Mouse (Mus musculus) neural tube, embryonic 15.5 days (tissue): ENCODE results near the gene Gldc. TPM values are rescaled to one million over a fixed set of nuclear protein-coding genes. Genes with fewer than 3 reads are reported as not detected.

Experiments used
- ATAC-seq: fragments of 200-750 bp; cut with Nextera tagmentation; 2 replicates; pipeline ENCODE4 v1.8.0; 2017; ENCODE audit warnings: mild to moderate bottlenecking, moderate TSS enrichment, moderate library complexity; ENCODE audit not compliant: low FRiP score
- H3K27ac ChIP-seq: fragments of 300-500 bp; sonication (generic); replicated peaks from 2 replicates; pipeline ENCODE4 v1.5.1; 2015; ENCODE audit warnings: mild to moderate bottlenecking, inconsistent platforms
- H3K27me3 ChIP-seq: fragments of 300-500 bp; sonication (generic); replicated peaks from 2 replicates; pipeline ENCODE4 v1.6.1; 2015; ENCODE audit warnings: inconsistent platforms
- H3K36me3 ChIP-seq: fragments of 300-500 bp; sonication (generic); 2 replicates; pipeline ENCODE4 v1.6.1; 2015; ENCODE audit warnings: inconsistent platforms
- H3K4me1 ChIP-seq: fragments of 300-500 bp; sonication (generic); 2 replicates; pipeline ENCODE4 v1.6.1; 2015; ENCODE audit warnings: inconsistent platforms
- H3K4me2 ChIP-seq: fragments of 300-500 bp; sonication (generic); 2 replicates; pipeline ENCODE4 v1.6.1; 2015; ENCODE audit warnings: inconsistent platforms, mild to moderate bottlenecking, moderate library complexity
- H3K4me3 ChIP-seq: fragments of 300-500 bp; sonication (generic); replicated peaks from 2 replicates; pipeline ENCODE4 v1.5.1; 2015; ENCODE audit warnings: mild to moderate bottlenecking, inconsistent platforms
- H3K9ac ChIP-seq: fragments of 300-500 bp; sonication (generic); replicated peaks from 2 replicates; pipeline ENCODE4 v1.6.1; 2015; ENCODE audit warnings: mild to moderate bottlenecking, inconsistent platforms
- H3K9me3 ChIP-seq: fragments of 300-500 bp; sonication (generic); replicated peaks from 2 replicates; pipeline ENCODE4 v1.6.1; 2016; ENCODE audit warnings: inconsistent platforms
- WGBS: fragments of 180-500 bp; shearing (Covaris S2); methylation state at CpG from one replicate; pipeline ENCODE4 v1.1.7; 2015; ENCODE audit warnings: mixed read lengths; 5-methylcytosine and 5-hydroxymethylcytosine counted together
- polyA plus RNA-seq: library from polyadenylated mRNA; unstranded; fragments of >200 nt; fragmentation: Nextera tagmentation; extraction: Ambion mirVana; gene quantifications from 2 replicates; pipeline ENCODE4 v1.2.1, GENCODE M21; 2015

Gldc gene
- polyA plus RNA-seq, 1 experiment from 2014 or later = 5.2 TPM

DNA sequence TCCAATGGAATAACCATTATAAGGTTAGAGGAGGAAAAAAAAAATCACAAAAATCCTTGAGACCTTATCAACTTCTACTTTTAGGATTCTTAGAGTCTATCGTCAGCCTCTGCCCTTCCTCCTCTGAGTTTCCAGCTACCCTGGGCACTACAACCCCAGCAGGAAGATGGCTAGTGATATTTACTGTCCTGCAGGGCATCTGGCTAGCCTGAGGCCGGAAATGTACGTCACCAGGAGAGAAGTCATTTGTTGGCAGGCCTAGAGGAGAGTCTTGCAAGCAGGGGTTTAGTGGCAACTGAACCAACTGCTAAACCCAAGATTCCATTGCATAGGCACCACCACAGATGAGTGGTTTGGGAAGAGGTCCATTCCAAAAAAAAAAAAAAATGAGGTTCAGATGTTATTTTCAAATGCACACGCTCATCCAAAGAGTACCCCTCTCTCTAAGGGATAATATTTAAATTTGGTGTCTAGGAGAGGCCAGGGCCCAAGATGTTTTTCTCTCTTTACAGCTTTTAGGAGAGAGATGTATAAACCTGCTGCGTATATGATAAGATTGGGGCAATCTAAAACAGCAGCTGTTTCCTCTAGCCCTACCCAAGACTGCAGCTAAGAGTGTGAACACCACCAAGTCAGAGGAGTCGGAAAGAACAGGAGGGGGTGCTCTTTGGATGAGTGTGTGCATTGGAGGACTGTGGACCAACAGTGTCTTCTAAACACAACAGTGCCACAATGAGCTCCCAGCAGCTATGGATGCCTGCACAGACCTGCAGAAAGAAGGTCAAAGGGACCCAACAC, 70.0 kb downstream of the Gldc start:
- H3K4me2 ChIP-seq = no peak overlapping the region
- no peak overlapping the region for H3K4me3 ChIP-seq
- ATAC-seq = no peak
- no peak overlapping the region for H3K9ac ChIP-seq
- no peak overlapping the region for H3K27ac ChIP-seq
- H3K9me3 ChIP-seq = no peaks in the 10 kb centered on the region
- WGBS = 89% methylated on average over 6 of the region's 6 CpGs
- H3K36me3 ChIP-seq = no peaks in the 10 kb centered on the region
- H3K4me1 ChIP-seq = peaks cover 18% of the 10 kb centered on the region
- H3K27me3 ChIP-seq = no peaks in the 10 kb centered on the region

DNA sequence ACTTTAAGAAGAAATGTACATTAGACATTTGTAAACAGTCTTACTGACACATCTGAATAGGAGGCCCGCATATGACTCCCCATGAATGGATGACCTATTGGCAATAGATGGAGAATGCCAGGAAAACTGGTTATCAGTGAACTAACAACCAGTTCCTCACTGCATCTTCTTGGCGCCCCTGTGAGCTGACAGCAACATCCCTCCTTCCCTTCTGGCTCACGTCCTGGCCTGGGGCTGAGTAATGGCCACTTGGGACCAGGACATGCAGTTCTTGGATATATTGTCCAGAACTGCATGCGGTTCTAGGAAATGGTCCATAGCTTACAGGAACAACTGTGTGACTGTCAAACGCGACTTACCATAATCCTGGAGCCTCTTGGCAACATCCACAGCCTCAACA, 72.6 kb downstream of the Gldc start:
- no peak overlapping the region for H3K27ac ChIP-seq
- H3K9ac ChIP-seq = no peak overlapping the region
- no peaks in the 10 kb centered on the region for H3K9me3 ChIP-seq
- no peak overlapping the region for H3K4me3 ChIP-seq
- no peaks in the 10 kb centered on the region for H3K27me3 ChIP-seq
- ATAC-seq = no peak
- H3K4me1 ChIP-seq = 0 out of 2 replicates have a peak, but pooled peaks cover 3% of the 10 kb centered on the region
- WGBS = 91% methylated on average over 6 of the region's 6 CpGs
- no peak overlapping the region for H3K4me2 ChIP-seq
- peaks cover 20% of the 10 kb centered on the region for H3K36me3 ChIP-seq

DNA sequence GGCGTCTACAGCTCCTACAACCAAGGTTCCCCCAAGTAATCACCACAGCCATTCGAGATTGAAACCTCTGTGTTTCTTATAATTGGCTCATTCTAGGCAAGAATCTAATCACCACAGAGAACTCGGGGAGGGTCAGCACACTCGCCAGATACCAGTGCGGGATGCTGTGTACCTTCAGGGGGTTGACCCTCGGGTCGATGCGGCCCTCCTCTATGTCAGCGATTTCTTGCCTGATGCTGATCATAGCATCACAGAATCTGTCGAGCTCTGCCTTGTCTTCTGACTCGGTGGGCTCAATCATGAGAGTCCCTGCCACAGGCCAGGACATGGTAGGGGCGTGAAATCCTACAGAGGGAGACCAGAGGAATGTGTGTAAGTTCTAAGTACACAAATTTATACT, 74.7 kb downstream of the Gldc start:
- ATAC-seq = no peak
- 95% methylated on average over 12 of the region's 12 CpGs for WGBS
- Histone ChIP-seq H3K4me2 (no peak overlapping the region), H3K27ac (no peak overlapping the region), H3K9ac (no peak overlapping the region), H3K27me3 (no peaks in the 10 kb centered on the region), H3K9me3 (no peaks in the 10 kb centered on the region), H3K36me3 (peaks cover 29% of the 10 kb centered on the region), H3K4me1 (0 out of 2 replicates have a peak, but pooled peaks cover 5% of the 10 kb centered on the region), H3K4me3 (no peak overlapping the region)

DNA sequence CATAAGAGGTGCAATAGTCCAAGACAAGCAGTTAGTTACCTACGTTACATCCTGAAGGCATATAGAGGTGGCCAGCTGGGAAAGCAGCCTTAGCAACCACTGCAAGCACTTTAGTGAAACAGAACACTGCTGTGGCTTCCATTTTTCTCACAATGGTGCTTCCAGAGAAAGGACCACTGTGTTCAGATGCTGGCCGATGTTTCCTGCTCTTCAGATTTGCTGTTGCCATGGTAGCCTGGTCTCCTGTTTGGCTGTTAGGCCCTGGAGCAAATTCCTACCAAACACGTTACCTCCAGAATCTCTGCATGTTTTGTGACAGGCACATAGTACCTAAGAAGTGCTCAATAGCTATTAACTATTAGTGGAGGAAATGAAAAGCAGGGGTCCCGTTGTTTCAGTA, 78.2 kb downstream of the Gldc start:
- Histone ChIP-seq H3K4me1 (0 out of 2 replicates have a peak, but pooled peaks cover 5% of the 10 kb centered on the region), H3K4me2 (no peak overlapping the region), H3K9me3 (no peaks in the 10 kb centered on the region), H3K9ac (no peak overlapping the region), H3K36me3 (peaks cover 59% of the 10 kb centered on the region), H3K27ac (peak overlapping the region; percentile 48; the same call in 1 of the 2 replicates), H3K4me3 (no peak overlapping the region), H3K27me3 (no peaks in the 10 kb centered on the region)
- no peak for ATAC-seq
- WGBS = 64% methylated on average over 4 of the region's 4 CpGs

DNA sequence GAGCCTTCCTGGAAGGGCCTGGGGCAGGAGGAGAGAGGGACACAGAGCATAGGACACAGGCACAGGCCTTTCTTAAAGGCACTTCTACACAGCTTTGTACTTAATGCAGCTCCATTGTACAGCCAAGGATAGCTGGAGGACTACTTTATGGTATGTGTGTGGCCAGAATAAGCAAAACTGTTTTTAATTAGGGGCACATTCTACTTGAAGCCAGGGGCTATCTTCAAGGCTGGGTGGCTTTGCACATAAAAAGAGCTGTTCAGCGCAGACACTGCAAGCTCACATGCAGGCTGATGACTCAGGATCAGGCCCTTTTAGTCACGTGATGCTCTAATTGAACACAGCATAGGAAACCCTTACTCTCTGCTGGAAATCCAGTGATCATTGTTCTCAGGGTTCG, 79.0 kb downstream of the Gldc start:
- no peak overlapping the region for H3K4me2 ChIP-seq
- no peaks in the 10 kb centered on the region for H3K27me3 ChIP-seq
- H3K36me3 ChIP-seq = peaks cover 59% of the 10 kb centered on the region
- WGBS = 36% methylated on average over 3 of the region's 3 CpGs
- peak overlapping the region; percentile 48 for H3K27ac ChIP-seq
- no peak overlapping the region for H3K4me3 ChIP-seq
- peak; percentile 51; the same call in 1 of the 2 replicates for ATAC-seq
- H3K9ac ChIP-seq = no peak overlapping the region
- no peaks in the 10 kb centered on the region for H3K9me3 ChIP-seq
- H3K4me1 ChIP-seq = 0 out of 2 replicates have a peak, but pooled peaks cover 5% of the 10 kb centered on the region

DNA sequence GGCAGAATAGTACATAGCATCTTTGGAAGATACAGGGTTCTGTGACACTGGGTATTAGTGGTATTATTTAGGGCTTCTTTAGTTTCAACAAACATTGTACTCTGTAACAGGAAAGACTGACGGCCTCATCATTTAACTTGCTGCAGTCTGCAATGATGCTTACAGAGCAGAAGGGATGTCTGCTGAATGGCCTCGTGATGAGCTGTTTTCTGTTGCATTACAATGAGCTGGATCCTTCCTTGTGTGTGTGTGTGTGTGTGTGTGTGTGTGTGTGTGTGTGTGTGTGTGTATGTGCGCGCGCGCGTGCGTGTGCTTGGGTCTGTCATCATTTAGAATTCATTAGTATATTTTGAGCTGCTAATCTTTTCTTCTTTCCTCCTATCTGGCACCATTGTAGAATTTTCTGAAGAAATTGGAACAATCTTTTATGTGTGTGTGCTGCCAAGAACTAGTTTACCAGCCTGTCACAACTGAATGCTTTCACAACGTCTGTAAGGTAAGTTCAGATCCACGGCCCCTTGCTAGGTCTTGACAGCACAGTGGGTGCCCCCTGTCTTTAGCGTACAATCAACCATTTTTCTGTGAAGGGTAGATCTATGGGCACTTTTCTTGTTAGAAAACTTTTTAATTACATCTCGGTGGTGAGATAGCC, 83.5 kb downstream of the Gldc start:
- Histone ChIP-seq H3K9me3 (no peaks in the 10 kb centered on the region), H3K4me3 (no peak overlapping the region), H3K4me1 (0 out of 2 replicates have a peak, but pooled peaks cover 10% of the 10 kb centered on the region), H3K27ac (no peak overlapping the region), H3K36me3 (peaks cover 63% of the 10 kb centered on the region), H3K9ac (no peak overlapping the region), H3K27me3 (no peaks in the 10 kb centered on the region), H3K4me2 (no peak overlapping the region)
- no peak for ATAC-seq
- WGBS = 75% methylated on average over 12 of the region's 12 CpGs

DNA sequence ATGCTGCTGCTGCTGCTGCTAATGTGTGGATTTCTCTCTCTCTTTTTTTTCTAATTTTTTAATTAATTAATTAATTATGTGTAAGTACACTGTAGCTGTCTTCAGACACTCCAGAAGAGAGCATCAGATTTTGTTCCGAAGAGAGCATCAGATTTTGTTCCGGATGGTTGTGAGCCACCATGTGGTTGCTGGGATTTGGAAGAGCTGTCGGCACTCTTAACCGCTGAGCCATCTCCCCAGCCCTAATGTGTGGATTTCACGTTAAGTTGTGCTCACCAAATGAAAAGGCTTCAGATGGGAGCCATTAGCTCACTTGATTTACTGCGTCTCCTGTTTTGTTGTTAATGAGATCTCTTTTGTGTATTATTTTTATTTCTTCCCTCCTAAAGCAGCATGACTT, 85.1 kb downstream of the Gldc start:
- Histone ChIP-seq H3K4me1 (0 out of 2 replicates have a peak, but pooled peaks cover 5% of the 10 kb centered on the region), H3K27ac (peak overlapping the region; percentile 45), H3K27me3 (no peaks in the 10 kb centered on the region), H3K9ac (no peak overlapping the region), H3K4me3 (no peak overlapping the region), H3K36me3 (peaks cover 63% of the 10 kb centered on the region), H3K9me3 (no peaks in the 10 kb centered on the region), H3K4me2 (no peak overlapping the region)
- 27% methylated on average over 6 of the region's 6 CpGs for WGBS
- ATAC-seq = peak; percentile 79

DNA sequence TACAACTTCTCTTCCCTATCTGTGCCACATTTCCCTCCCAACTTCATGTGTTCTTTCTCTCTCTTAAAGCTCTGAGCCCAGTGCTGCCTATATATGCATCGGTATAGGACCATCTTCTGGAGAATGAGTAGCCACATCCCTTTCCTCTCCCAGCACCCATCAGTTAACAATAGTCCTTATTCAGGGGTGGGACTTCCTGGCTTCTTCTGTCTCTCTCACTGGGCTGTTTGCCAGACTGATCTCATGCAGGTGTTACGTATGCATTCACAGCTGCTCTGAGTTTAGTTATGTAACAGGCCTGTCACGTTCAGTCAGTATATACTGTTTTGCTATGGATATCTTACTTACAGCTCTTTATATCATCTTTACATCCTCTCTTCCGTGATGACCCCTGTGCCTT, 109.4 kb downstream of the Gldc start:
- Histone ChIP-seq H3K4me2 (no peak overlapping the region), H3K36me3 (peaks cover 10% of the 10 kb centered on the region), H3K9me3 (no peaks in the 10 kb centered on the region), H3K27ac (no peak overlapping the region), H3K4me3 (no peak overlapping the region), H3K27me3 (no peaks in the 10 kb centered on the region), H3K4me1 (peaks cover 4% of the 10 kb centered on the region; the same call in 1 of the 2 replicates), H3K9ac (no peak overlapping the region)
- no peak for ATAC-seq
- 72% methylated on average over 4 of the region's 4 CpGs for WGBS

DNA sequence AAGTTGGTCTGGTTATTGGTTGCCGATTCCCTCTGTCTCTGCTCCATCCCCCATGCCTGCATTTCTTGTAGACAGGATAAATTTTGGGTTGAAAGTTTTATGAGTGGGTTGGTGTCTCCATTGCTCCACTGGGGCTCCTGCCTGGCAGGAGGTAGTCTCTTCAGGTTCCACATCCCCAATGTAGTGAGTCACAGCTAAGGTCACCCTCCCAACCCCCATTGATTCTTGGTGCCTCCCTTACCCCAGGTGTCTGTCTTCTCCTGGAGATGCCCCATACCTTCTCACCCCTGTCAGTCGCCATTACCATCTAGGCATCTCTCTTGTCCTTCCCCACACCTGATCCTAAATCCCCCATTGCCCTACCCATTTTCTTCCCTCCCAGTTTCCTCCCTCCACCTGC, 121.0 kb downstream of the Gldc start:
- Histone ChIP-seq H3K4me2 (no peak overlapping the region), H3K4me3 (no peak overlapping the region), H3K27ac (no peak overlapping the region), H3K9me3 (no peaks in the 10 kb centered on the region), H3K27me3 (no peaks in the 10 kb centered on the region), H3K9ac (no peak overlapping the region), H3K36me3 (0 out of 2 replicates have a peak, but pooled peaks cover 3% of the 10 kb centered on the region), H3K4me1 (no peaks in the 10 kb centered on the region)
- ATAC-seq = no peak
- 96% methylated on average over 2 of the region's 2 CpGs for WGBS

DNA sequence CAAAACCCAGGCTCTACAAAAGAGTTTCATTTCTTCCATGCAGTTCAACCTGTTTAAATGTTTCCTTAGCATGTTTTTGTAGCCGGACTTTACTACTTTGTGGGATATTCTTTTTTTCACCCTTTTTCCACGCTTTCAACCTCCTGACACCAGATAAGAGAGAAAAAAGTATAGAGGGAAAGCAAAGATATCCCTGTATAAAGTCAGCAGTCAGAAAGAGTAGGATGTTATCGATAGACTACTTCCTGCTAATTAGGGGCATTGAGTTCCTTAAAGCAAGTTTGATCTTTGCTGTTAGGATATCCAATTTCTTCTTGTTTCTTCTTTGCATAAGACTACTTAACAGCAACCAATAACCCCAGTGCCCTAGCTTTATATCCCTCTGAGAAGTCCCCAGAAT, 123.8 kb downstream of the Gldc start:
- no peak overlapping the region for H3K4me2 ChIP-seq
- H3K27me3 ChIP-seq = no peaks in the 10 kb centered on the region
- no peak overlapping the region for H3K4me3 ChIP-seq
- no peaks in the 10 kb centered on the region for H3K9me3 ChIP-seq
- H3K27ac ChIP-seq = no peak overlapping the region
- WGBS = 96% methylated on average over 3 of the region's 3 CpGs
- H3K36me3 ChIP-seq = 0 out of 2 replicates have a peak, but pooled peaks cover 4% of the 10 kb centered on the region
- ATAC-seq = no peak
- H3K9ac ChIP-seq = no peak overlapping the region
- H3K4me1 ChIP-seq = 0 out of 2 replicates have a peak, but pooled peaks cover 3% of the 10 kb centered on the region

DNA sequence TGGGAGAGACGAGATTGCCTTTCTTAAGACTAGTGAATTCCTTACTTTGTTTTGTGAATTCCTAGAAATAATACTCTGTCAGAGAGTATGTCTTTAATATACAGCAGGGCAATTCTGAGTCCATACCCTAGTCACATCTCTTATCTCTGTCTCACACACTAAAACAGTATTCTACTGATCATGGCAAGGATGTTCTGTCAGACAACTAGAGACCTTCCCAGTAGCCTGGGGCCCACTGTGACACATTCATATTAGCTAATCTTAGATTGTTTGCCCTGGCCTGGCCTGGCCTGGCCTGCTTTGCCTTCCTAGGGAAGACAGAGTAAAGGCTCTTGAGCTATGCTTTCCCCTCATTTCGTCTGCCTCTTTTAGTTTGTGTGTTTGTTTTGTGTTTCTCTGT, 124.6 kb downstream of the Gldc start:
- Histone ChIP-seq H3K9me3 (no peaks in the 10 kb centered on the region), H3K4me2 (no peak overlapping the region), H3K4me3 (no peak overlapping the region), H3K4me1 (0 out of 2 replicates have a peak, but pooled peaks cover 3% of the 10 kb centered on the region), H3K9ac (no peak overlapping the region), H3K27me3 (no peaks in the 10 kb centered on the region), H3K27ac (no peak overlapping the region), H3K36me3 (0 out of 2 replicates have a peak, but pooled peaks cover 4% of the 10 kb centered on the region)
- ATAC-seq = no peak
- 93% methylated on average over 2 of the region's 2 CpGs for WGBS
